Mouse (Mus musculus) neural tube, embryonic 14.5 days (tissue): ENCODE data around the gene Rassf7. TPM values are rescaled to one million over a fixed set of nuclear protein-coding genes. Genes with fewer than 3 reads are reported as not detected.
A peak's percentile ranks its signal among the peaks of the same experiment; 100 is the strongest.

Experiments used
- ATAC-seq: fragments of 200-750 bp; cut with Nextera tagmentation; 2 replicates; pipeline ENCODE4 v1.8.0; 2017; ENCODE audit warnings: low read depth, mild to moderate bottlenecking, moderate TSS enrichment, moderate library complexity
- H3K27ac ChIP-seq: fragments of 300-500 bp; sonication (generic); 2 replicates; pipeline ENCODE4 v1.5.1; 2014; ENCODE audit warnings: low read depth, mild to moderate bottlenecking, control low read depth, low read length, moderate library complexity, mixed read lengths
- H3K27me3 ChIP-seq: fragments of 300-500 bp; sonication (generic); 2 replicates; pipeline ENCODE4 v1.6.1; 2014; ENCODE audit warnings: low read length; ENCODE audit not compliant: control insufficient read depth, insufficient read depth
- H3K36me3 ChIP-seq: fragments of 300-500 bp; sonication (generic); 2 replicates; pipeline ENCODE4 v1.6.1; 2014; ENCODE audit warnings: low read length, mixed read lengths; ENCODE audit not compliant: control insufficient read depth, insufficient read depth
- H3K4me1 ChIP-seq: fragments of 300-500 bp; sonication (generic); 2 replicates; pipeline ENCODE4 v1.6.1; 2014; ENCODE audit warnings: low read length; ENCODE audit not compliant: control insufficient read depth, insufficient read depth
- H3K4me2 ChIP-seq: fragments of 300-500 bp; sonication (generic); 2 replicates; pipeline ENCODE4 v1.6.1; 2014; ENCODE audit warnings: mild to moderate bottlenecking, low read depth, low read length, control low read depth
- H3K4me3 ChIP-seq: fragments of 300-500 bp; sonication (generic); 2 replicates; pipeline ENCODE4 v1.5.1; 2014; ENCODE audit warnings: low read depth, low read length, control low read depth, mixed read lengths
- H3K9ac ChIP-seq: fragments of 300-500 bp; sonication (generic); replicated peaks from 2 replicates; pipeline ENCODE4 v1.6.1; 2014; ENCODE audit warnings: low read depth, mild to moderate bottlenecking, control low read depth, low read length, mixed read lengths
- H3K9me3 ChIP-seq: fragments of 300-500 bp; sonication (generic); 2 replicates; pipeline ENCODE4 v1.6.1; 2016; ENCODE audit warnings: low read length; ENCODE audit not compliant: control insufficient read depth
- WGBS: fragments of 180-500 bp; shearing (Covaris S2); extraction: QIAGEN DNeasy Blood & Tissue Kit; methylation state at CpG from one replicate; pipeline ENCODE4 v1.1.7; 2014; 5-methylcytosine and 5-hydroxymethylcytosine counted together
- polyA plus RNA-seq: library from polyadenylated mRNA; unstranded; fragments of >200 nt; fragmentation: Nextera tagmentation; extraction: Ambion mirVana; gene quantifications from 2 replicates; pipeline ENCODE4 v1.2.1, GENCODE M21; 2014

Rassf7 gene
- polyA plus RNA-seq, 1 experiment from 2014 or later: 25.3 TPM

DNA sequence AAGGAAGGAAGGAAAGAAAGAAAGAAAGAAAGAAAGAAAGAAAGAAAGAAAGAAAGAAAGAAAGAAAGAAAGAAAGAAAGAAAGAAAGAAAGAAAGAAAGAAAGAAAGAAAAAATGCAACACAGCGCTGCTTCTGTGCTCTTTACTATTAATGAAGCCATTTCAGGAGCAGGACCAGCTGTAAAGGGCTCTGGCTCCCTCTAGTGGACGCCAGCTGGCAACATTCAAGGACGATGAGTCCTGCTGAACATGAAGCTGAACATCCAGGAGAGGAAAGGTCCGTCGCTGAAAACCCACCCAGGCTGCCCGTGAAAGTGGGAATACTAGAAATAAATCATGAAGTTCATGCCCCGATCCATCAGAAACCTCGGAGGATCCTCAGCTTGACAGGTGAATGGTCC is 39.5 kb upstream of the Rassf7 start:
- Histone ChIP-seq H3K9me3 (no peaks in the 10 kb centered on the region), H3K9ac (no peak overlapping the region), H3K4me1 (0 out of 2 replicates have a peak, but pooled peaks cover 5% of the 10 kb centered on the region), H3K27ac (no peak overlapping the region), H3K27me3 (no peaks in the 10 kb centered on the region), H3K4me3 (no peak overlapping the region), H3K36me3 (no peaks in the 10 kb centered on the region), H3K4me2 (no peak overlapping the region)
- WGBS: 2% methylated on average over 8 of the region's 8 CpGs
- no peak for ATAC-seq

DNA sequence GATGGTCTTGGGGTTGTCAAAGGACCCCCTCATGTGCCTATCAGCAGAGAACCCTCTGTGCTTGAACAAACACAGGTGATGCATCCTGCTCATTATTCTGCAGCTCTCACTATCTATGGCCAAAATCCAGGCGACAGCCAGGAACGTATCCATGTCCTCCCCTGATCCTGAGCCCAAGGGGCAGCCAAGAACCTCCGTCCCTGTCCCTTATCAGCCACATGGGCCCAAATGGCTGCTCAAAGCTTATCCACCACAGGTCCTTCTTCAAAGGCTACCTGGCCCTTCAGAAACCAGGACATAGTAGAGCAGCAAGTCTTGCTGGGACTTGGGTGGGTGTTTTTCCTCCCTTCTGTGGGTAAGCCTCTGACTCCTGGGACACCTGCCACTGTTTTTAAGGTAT is 27.5 kb upstream of the Rassf7 start:
- ATAC-seq: no peak
- peaks cover 31% of the 10 kb centered on the region for H3K36me3 ChIP-seq
- H3K4me3 ChIP-seq: no peak overlapping the region
- peaks cover 9% of the 10 kb centered on the region for H3K4me1 ChIP-seq
- 88% methylated on average over 3 of the region's 3 CpGs for WGBS
- no peaks in the 10 kb centered on the region for H3K9me3 ChIP-seq
- H3K4me2 ChIP-seq: no peak overlapping the region
- H3K27ac ChIP-seq: no peak overlapping the region
- H3K9ac ChIP-seq: no peak overlapping the region
- H3K27me3 ChIP-seq: no peaks in the 10 kb centered on the region

DNA sequence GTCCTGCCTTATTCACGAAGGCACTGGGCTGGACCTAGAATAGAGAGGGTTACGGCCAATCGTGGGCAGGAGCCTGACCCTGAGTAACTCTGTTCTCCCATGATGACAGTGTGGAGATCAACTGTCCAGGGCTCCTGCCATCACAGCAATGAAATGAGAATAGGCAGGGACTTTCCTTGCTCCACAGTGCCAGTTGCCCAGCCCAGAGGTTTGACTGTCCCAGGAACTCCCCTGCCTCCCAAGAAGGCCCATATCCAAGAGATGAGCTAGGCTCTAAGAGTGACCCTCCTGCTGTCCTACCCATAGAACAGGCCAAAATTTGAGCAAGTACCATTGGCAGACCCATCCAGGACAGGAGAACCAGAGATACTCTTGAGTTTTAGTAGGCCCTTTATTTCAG is 26.9 kb upstream of the Rassf7 start:
- Histone ChIP-seq H3K27me3 (no peaks in the 10 kb centered on the region), H3K4me1 (peaks cover 9% of the 10 kb centered on the region), H3K4me2 (no peak overlapping the region), H3K9ac (no peak overlapping the region), H3K27ac (no peak overlapping the region), H3K9me3 (no peaks in the 10 kb centered on the region), H3K36me3 (peaks cover 31% of the 10 kb centered on the region), H3K4me3 (no peak overlapping the region)
- WGBS: 97% methylated on average over 3 of the region's 3 CpGs
- ATAC-seq: no peak

DNA sequence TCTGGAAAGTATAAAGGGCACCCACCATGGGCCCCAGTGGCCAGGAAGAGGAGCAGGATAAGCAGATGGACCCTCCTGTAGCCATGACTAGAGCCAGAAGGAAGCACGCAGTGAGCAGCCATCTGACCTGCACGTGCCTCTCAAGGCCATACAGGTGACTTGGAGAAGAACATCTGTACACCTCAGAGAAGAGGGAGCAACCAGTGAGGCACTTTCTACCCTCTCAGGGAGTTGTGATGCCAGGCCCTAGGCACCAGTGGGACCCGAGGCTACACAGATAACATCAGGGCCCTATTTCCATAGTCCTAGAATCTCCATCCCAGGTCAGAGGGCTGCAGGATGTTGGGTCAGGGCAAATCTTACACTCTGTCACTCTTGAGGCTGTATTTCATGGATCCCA is 25.4 kb upstream of the Rassf7 start:
- H3K4me3 ChIP-seq: no peak overlapping the region
- no peak for ATAC-seq
- H3K4me1 ChIP-seq: peaks cover 9% of the 10 kb centered on the region
- no peaks in the 10 kb centered on the region for H3K27me3 ChIP-seq
- no peak overlapping the region for H3K4me2 ChIP-seq
- H3K9ac ChIP-seq: no peak overlapping the region
- WGBS: 100% methylated on average over 3 of the region's 3 CpGs
- no peaks in the 10 kb centered on the region for H3K9me3 ChIP-seq
- no peak overlapping the region for H3K27ac ChIP-seq
- H3K36me3 ChIP-seq: peaks cover 31% of the 10 kb centered on the region

DNA sequence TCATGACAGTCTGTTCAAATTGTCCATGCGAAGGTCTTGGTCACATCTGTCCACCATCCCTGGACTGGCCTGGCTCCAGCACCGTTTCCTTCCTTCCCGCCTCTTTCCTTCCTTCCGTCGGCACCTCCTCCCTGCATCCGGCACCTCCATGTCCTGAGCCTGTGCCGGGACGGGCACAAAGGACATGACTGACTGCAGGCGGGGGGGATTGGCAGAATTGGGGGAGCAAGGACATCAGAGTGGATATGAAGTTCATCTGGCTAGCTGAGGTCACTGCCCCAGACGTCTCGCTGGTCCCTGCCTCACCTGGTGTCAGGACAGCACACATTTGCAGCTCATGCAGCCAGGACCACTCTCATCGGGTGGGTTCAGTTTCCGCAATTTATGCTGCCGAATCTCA is 24.6 kb upstream of the Rassf7 start:
- 94% methylated on average over 14 of the region's 14 CpGs for WGBS
- Histone ChIP-seq H3K9ac (no peak overlapping the region), H3K9me3 (no peaks in the 10 kb centered on the region), H3K27me3 (no peaks in the 10 kb centered on the region), H3K4me2 (no peak overlapping the region), H3K36me3 (peaks cover 31% of the 10 kb centered on the region), H3K27ac (no peak overlapping the region), H3K4me1 (peaks cover 9% of the 10 kb centered on the region), H3K4me3 (no peak overlapping the region)
- ATAC-seq: no peak

DNA sequence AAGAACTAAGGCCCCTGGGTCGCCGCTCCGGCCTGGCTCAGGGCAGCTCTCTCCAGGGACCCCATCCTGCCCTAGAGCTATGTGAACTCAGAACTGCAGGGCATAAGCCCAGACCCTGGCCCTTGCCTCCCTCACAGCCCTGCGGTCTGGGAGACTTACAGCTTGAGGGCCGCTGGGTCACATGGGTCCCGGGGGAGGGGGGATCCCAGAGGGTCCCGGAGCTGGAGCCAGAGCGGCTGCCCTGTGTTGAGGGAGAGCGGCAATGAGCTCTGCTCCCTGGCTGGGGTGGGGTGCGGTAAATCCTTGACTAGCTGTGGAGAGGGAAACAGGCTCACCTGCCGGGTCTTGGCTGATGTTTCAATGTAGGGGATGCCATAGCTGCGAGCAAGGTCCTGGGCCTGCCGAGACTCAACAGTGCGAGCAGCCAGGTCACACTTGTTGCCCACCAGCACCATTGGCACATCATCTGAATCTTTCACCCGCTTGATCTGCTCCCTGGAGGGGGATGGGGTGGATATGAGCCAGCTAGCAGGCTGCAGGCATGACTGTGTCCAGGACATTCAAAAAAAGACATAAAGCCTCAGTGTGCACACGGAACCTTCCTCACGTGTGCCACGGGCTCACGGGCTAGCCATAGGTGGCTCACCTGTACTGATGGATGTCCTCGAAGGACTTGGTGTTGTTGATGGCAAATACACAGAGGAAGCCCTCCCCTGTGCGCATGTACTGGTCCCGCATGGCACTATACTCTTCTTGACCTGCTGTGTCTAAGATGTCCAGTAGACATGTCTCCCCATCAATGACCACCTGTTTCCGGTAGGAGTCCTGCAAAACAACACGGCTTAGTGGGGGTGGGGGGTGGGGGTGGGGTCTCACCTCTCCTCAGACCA is 23.6 kb upstream of the Rassf7 start:
- Histone ChIP-seq H3K4me3 (no peak overlapping the region), H3K4me1 (peaks cover 9% of the 10 kb centered on the region), H3K9me3 (no peaks in the 10 kb centered on the region), H3K4me2 (peak overlapping the region; percentile 89; the same call in 1 of the 2 replicates), H3K27me3 (no peaks in the 10 kb centered on the region), H3K27ac (no peak overlapping the region), H3K36me3 (peaks cover 31% of the 10 kb centered on the region), H3K9ac (no peak overlapping the region)
- WGBS: 90% methylated on average over 24 of the region's 24 CpGs
- ATAC-seq: no peak

DNA sequence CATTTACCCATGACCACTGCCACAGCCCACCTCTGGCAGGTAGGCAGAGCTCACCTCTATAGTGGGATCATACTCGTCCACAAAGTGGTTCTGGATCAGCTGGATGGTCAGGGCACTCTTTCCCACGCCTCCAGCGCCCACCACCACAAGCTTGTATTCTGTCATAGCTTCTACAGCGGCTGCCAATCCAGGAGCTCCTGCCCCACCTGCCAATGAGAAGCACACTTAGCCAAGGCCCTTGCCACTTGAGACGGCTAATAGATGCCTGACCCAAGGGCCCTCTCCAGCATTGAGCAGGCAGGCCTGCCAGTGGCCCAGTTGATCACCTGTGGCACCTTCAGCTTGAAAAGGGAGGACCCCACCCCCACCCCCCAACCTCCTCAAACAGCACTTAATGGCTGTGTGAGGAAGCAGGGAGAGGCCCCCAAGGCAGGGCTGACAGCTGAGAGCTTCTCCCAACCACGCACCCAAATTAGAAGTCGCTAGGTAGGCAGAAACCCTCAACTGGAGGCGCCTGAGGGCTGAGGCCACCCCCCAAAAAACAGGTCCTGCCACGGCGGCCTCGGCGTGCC is 22.8 kb upstream of the Rassf7 start:
- H3K36me3 ChIP-seq: peaks cover 31% of the 10 kb centered on the region
- H3K27ac ChIP-seq: peak overlapping the region; percentile 75; the same call in 1 of the 2 replicates
- no peak for ATAC-seq
- H3K4me2 ChIP-seq: peak overlapping the region; percentile 89
- H3K27me3 ChIP-seq: no peaks in the 10 kb centered on the region
- peak overlapping the region; percentile 94 for H3K4me3 ChIP-seq
- peak overlapping the region; percentile 92 for H3K9ac ChIP-seq
- no peaks in the 10 kb centered on the region for H3K9me3 ChIP-seq
- peaks cover 9% of the 10 kb centered on the region for H3K4me1 ChIP-seq
- 31% methylated on average over 12 of the region's 12 CpGs for WGBS

DNA sequence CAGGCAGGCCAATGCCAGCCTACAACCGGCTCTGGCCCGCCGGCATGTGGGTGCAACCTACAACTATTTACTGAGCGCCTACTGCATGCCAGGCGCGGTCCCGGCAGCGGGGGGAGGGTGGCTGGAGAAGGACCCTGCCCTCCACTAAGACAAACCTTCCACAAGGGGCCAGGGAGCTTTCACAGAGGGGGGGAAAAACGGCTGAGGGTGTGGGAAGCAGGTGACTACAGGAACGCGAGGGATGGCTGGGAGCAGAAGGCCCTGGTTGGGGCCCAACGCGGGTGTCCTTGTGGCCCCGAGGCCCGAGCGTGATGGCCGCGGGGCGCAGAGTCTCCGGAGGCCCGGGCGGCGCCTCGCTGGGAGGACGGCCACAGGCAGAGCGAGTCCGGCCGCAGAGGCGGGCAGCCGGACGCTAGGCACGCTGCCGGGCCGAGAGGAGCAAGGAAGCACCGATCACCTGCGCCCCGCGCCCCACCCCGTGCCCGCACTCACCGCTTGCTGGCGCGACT is 22.3 kb upstream of the Rassf7 start:
- Histone ChIP-seq H3K36me3 (peaks cover 31% of the 10 kb centered on the region), H3K4me1 (peaks cover 9% of the 10 kb centered on the region), H3K27me3 (no peaks in the 10 kb centered on the region), H3K9me3 (no peaks in the 10 kb centered on the region), H3K4me3 (peak overlapping the region; percentile 94), H3K9ac (peak overlapping the region; percentile 92), H3K27ac (peak overlapping the region; percentile 75), H3K4me2 (peak overlapping the region; percentile 89)
- 3% methylated on average over 34 of the region's 43 CpGs for WGBS
- peak; percentile 10 for ATAC-seq

DNA sequence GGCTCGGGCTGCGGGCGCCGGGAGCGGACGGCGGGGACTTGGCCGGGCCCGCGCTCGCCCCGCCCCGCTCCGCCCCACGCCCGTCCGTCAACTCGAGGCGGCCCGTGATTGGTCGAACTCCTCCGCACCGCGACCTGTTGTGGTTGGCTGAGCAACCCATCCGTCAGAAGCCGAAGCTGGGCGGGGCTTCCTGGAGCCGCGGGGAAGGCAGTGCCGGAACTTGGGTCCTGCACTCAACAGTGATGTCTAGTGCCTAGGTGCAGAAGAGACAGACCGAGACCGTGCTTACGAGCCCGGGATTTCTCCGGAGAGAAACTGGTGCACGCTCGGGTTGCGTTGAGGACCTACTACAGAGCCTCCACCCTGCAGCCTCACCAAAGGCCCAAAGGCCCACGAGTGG is 21.7 kb upstream of the Rassf7 start, which contains the start of the genes Hras and Lrrc56:
TSS of gene Hras (minus strand) at position 58 of the 400 bp plus-strand sequence.
TSS of gene Lrrc56 (plus strand) at position 210 of the 400 bp plus-strand sequence.
- H3K9me3 ChIP-seq: no peaks in the 10 kb centered on the region
- H3K4me3 ChIP-seq: peak within 1 kb of the TSS; percentile 94
- ATAC-seq: peak; percentile 94
- no peaks in the 10 kb centered on the region for H3K27me3 ChIP-seq
- H3K9ac ChIP-seq: peak within 1 kb of the TSS; percentile 92
- 0% methylated on average over 39 of the region's 39 CpGs for WGBS
- H3K4me1 ChIP-seq: peaks cover 9% of the 10 kb centered on the region
- peak within 1 kb of the TSS; percentile 75 for H3K27ac ChIP-seq
- H3K36me3 ChIP-seq: peaks cover 31% of the 10 kb centered on the region
- peak within 1 kb of the TSS; percentile 98 for H3K4me2 ChIP-seq
